Mouse (Mus musculus): ENCODE measurements at regions not wholly inside any gene's neighbourhood (a gene's known extent, or its start where the extent isn't known, plus 50 kb on each side); places are given as distances from the start of the nearest gene placed in this dataset.

DNA sequence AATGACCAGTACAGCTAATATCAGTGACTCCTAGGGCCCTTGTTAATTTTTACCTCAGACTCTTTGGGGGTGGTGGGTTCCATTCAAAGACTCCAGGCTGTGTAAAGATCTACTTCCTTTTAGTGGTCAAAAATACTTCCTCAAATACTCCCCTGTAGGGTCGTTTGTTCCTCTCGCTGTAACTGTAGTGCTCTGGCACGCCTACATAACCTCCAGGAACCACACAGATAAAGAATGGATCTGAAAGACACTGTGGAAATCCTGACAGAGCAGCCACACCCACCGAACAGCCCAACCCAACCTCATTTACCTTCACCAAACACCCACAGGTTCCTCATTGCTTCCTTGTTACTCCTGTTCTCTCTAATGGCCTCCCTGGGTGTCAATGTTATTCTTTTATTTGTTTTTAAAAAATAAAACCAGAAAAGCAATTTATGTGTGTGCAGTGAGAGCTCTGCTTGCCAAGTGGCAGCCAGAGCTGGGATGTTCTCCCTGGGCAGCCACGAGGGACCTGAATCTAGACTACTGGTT is 119.7 kb downstream of the Mtx3 start:
- TF ChIP-seq CTCF (IDR thresholded peaks at IDR 0.05; ENCODE audit: low read depth) (no peak), EP300 (optimal IDR thresholded peaks at IDR 0.05) (no peak)

All from stomach, postnatal 0 days (tissue).